Mouse (Mus musculus) liver, postnatal 0 days (tissue): Measurements from ENCODE around the gene Phactr2.

ENCODE experiments used
- CTCF ChIP-seq: sonication (generic); IDR thresholded peaks from 2 replicates; pipeline ENCODE4 v1.5.1; 2016; ENCODE audit warnings: antibody characterized with exemption, low read depth
- EP300 ChIP-seq: IDR thresholded peaks from 2 replicates; pipeline ENCODE4 v1.6.1; 2016; ENCODE audit warnings: antibody characterized with exemption, low read depth, mild to moderate bottlenecking

GRCm38 (mm10) chr10:13440292-13440691, 33.9 kb downstream of the Phactr2 start:
- TF ChIP-seq CTCF (no peak), EP300 (no peak)
